Mouse (Mus musculus): ENCODE measurements around the gene Rtn4.

Rtn4 gene

GRCm38 (mm10) chr11:29766313-29766982 lies 73.7 kb downstream of the Rtn4 start:
- no peak for DNase-seq

GRCm38 (mm10) chr11:29768523-29768922 lies 75.8 kb downstream of the Rtn4 start:
- DNase-seq = no peak

GRCm38 (mm10) chr11:29770666-29771400 lies 78.1 kb downstream of the Rtn4 start:
- no peak for DNase-seq

GRCm38 (mm10) chr11:29772279-29772678 lies 79.5 kb downstream of the Rtn4 start:
- DNase-seq = no peak

- no peak for DNase-seq
Measured at GRCm38 (mm10) chr11:29774296-29774695, 81.5 kb downstream of the Rtn4 start.

GRCm38 (mm10) chr11:29774760-29775159 lies 82.0 kb downstream of the Rtn4 start:
- DNase-seq = no peak

GRCm38 (mm10) chr11:29777964-29778363 lies 85.2 kb downstream of the Rtn4 start:
- DNase-seq = peak; percentile 15 to 16

- no peak for DNase-seq
Measured at GRCm38 (mm10) chr11:29778936-29779335, 86.2 kb downstream of the Rtn4 start.

GRCm38 (mm10) chr11:29779409-29780026 lies 86.8 kb downstream of the Rtn4 start:
- DNase-seq = no peak

GRCm38 (mm10) chr11:29786583-29787219 lies 94.0 kb downstream of the Rtn4 start:
- DNase-seq = peak; percentile 30 to 49

- no peak for DNase-seq
Measured at GRCm38 (mm10) chr11:29787473-29787872, 94.7 kb downstream of the Rtn4 start.

- no peak for DNase-seq
Measured at GRCm38 (mm10) chr11:29788499-29788898, 95.8 kb downstream of the Rtn4 start.

GRCm38 (mm10) chr11:29788921-29789638 lies 96.3 kb downstream of the Rtn4 start:
- DNase-seq = no peak

- no peak for DNase-seq
Measured at GRCm38 (mm10) chr11:29790796-29791195, 98.0 kb downstream of the Rtn4 start.
